Mouse (Mus musculus) adrenal gland, adult 2 months (tissue): ENCODE measurements around the gene Sacs. TPM values are rescaled to one million over a fixed set of nuclear protein-coding genes. Genes with fewer than 3 reads are reported as not detected.
A peak's percentile ranks its signal among the peaks of the same experiment; 100 is the strongest.
"Not testable (repeated sequence)": the region's sequence is repeated elsewhere in the genome, so short reads cannot be mapped to it uniquely, and the experiment has no call there.

Source experiments
- DNase-seq: peaks from one replicate; pipeline ENCODE4 v3.0.0; 2021
- long read RNA-seq: library from polyadenylated mRNA; stranded (forward); transcript quantifications from one replicate; pipeline ENCODE4 v2.0.0, GENCODE M21; 2021
- polyA plus RNA-seq: library from polyadenylated mRNA; depleted of rRNA; stranded (reverse); fragments of >200 nt; gene quantifications from 2 replicates; pipeline ENCODE4 v1.2.3, GENCODE M21; 2012; rRNA removed
- total RNA-seq, 2 experiments: library from RNA; stranded (reverse); gene quantifications; 2 replicates each; pipeline ENCODE4 v1.2.3; 2021

Gene Sacs
- 1 to 10 TPM; 6.0 to 6.4 TPM for total RNA-seq
- polyA plus RNA-seq, result 0.55 and 0.61 TPM in 2 replicates
- long read RNA-seq, partial matches to known transcripts, result 0 of 1 reads
- long read RNA-seq, other reads (novel, unspliced or antisense), result 1 of 1 reads

DNA sequence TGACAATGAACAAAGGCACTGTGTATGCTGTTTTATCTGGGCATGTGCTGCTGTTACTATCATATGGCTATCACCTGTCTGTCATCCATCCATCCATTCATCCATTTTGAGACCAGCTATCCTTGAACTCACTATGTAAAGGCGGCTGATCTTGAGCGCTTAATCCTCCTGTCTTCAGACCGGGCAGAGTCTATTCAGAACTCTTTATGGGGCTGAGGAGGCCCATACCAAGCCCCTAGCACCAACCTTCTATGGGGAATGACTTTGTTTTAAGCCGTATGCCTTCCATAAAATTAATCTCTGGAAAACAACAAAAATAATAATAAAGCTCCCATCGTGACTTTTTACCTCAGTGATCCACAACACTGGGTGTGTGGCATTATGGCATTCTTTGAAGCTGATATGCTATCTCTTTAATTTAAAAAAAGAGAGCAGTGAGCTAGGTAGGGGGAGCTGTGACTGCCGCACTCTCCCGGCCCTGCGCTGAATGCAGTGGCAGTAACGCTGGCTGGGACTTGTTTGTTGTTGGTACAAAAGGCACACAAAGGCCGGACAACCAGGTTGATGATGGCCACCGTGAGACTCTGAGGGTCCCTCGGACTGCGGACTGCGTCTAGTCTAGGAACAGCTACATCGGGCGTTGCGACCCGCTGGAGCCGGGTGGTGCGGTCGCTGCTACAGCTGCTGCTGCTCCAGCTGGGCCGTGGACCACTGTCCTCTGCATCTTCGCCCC is at the start of gene Sacs:
TSS of gene Sacs (plus strand) at position 464 of the 733 bp plus-strand sequence.
- DNase-seq, result peak; percentile 27

DNA sequence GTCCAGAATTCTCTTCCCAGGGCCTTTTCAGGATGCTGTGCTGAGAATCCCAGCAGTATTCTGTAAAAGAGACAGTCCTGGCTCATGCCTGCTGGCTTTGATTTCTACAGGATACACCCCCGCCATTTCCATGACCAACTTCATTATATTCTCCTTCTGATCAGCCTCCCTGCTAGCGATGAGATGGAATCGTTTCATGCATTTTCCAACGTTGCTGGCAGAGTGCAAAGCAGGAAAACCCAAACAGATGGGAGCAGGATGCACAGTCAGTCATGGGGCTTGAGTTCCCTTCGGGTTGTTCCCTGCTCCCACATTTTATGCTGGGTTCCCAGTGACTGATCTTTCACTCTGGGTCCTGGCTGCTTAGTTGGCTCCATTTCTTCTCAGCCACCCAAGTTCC is 47.3 kb upstream of the Sacs start:
- no peak for DNase-seq

DNA sequence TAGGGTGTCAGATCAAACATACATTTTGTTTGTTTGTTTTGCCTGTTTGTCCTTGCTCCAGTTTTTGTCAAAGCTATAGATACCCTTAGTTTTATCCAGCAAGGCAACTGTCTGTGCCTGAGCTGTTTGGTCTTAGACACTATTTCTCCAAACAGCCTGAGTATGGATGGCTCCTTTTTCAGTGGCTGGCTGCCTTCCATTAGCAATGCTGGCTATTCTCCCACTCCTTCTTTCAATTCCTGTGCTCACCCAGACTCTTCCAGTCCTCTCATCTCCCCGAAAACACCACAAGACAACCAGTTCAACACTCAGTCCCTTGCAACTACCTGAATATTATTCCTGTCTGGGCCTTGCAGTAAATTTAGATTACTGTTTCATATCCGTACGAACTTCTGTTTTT is 46.2 kb upstream of the Sacs start:
- no peak for DNase-seq

DNA sequence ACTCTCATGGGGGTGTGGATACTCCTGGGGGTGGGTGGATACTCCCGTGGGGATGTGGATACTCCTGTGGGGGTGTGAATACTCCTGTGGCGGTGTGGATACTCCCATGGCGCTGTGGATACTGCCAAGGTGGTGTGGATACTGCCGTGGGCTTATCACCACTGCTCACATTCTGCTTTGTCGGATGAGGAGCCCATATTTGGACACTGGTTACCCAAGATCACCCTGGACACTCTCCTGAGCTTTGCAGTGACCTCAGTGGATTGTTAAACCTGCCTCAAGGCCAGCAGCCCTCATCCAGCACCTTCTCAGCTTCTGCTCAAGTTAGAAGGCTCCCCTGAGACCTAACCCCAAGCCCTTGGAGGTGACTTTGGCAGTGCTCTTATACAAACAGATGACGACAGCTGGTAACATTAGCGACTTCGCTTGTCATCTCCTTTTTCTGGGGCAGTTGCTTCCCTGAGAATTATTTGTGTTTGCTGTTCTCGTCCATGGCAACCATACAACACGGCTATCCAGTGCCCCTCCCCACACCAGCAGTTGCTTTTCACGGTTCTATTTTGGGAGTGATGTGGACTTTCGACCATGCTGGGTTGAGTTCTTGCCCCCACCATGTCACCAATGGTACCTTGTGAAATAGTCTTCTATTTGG is 40.2 kb upstream of the Sacs start:
- no peak for DNase-seq

DNA sequence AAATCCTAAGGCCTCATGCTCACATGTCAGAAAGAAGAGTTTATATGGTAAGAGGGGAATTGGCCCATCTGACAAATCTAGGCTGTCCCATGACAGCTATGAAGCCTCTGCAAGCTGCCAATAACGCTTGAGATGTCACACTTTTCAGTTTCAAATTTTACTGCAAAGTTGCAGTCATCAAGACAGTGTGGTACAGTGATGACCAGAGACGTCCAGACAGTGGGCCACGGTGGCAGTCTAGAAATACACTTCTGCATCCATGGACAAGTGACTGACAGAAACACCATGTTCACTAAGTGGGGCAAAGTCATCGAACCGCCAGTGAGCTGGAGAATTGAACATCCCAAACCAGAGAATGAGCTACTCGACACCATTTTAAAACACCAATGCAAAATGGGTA is 37.5 kb upstream of the Sacs start:
- DNase-seq, result no peak

DNA sequence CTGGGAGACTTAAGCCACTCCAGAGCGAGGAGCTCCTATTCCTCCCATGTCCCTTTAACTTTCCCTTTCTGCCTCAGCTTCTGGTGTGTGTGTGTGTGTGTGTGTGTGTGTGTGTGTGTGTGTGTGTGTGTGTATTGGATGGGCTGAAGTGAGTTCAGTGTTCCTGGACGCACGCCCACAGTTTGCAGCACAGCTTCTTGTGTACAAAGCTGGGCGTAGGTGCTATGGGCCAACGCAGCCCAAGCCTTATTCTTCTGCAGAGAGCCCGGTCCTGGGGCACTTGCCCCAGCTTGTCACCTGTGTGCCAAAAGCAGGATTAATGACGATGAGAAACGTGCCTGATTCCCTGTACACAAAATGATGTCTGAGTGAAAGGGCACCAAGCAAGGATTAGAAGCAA is 31.9 kb upstream of the Sacs start:
- no peak for DNase-seq

DNA sequence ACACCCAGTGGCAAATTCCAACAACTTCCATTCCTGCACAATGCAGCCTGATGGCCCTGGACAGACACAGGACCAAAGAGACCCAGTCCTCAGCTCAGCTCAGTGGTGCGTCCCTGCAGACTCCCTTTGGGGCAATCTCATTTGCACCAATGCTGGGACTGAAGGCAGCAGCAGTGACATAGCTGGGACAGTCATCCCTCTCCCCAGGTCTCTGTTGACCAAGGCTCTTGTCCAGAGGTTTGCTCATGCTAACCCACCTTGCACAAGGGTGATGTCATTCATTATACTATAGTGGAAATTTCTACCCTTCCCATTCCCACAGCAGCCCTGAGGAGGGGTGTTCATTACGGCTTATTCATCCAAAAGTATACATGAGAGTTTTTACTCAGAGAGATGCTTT is 29.6 kb upstream of the Sacs start:
- no peak for DNase-seq

DNA sequence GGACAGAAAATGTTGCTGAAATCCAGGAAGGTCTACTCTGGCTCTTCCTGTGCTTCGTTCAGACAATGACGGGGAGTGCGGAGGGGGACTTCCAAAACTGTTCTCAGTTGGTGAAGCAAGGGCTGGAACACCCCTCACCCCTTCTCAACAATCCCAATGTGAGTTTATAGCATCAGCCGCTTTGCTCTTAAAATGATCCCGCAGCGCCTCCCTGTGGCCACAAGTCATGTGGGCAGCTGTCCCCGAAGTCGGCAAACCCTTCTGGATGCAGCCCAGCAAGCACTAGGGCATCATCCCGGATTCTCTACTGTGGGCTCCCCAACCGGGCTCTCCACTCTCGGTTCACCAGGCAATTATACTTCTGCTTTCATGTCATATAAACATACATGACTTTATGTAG is 25.9 kb upstream of the Sacs start:
- DNase-seq, result peak; percentile 76

DNA sequence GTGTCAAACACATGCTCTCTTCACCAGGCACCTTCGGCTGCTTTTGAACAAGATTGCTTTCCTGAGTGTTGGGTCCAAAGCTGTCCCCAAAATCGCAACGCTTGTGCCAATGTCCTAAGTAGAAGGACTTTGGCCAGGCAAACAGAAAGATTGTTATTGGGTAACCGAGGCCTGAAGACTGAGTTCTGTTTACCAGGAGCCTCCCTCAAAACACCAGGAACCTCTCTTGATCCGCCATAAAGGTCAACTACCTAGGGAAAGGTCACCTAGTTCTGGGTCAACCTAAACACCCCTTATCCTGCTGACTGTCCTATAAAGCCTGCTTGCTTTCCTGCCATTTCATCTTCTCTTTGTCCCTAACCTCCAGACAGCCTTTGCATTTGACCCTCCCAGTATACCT is 13.5 kb upstream of the Sacs start:
- no peak for DNase-seq

DNA sequence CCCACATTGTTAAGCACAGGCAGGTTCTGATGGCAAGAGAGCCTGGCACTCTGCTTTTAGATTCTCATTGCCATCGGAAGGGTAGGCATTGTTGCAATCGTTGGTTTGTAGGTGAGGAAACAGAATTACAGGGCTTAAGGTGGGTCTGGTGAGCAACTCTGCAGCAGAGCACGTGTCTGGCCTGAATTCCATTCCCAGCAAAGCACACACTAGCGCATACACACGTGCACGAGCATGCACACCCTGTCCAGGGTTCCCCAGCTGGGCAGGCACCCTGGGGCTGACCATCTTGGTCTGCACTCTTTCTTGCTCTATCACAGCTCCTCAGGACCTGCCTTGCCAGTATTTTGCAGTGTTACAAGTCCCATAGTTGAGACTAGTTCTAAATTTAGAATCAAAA is 13.1 kb upstream of the Sacs start:
- DNase-seq, result no peak

DNA sequence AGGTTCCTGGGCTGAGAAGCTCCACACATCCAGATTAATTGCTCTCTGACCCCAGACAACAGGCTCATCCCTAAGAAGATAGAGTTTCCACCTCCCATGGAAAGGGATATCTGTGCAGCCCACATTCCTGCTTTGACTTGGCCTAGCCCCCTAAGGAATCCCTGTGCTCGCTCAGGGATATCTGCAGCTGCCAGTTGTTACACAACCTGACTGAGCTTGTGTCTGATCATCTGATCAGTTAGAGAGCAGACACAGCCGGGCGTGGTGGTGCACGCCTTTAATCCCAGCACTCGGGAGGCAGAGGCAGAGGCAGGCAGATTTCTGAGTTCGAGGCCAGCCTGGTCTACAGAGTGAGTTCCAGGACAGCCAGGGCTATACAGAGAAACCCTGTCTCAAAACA is 10.9 kb upstream of the Sacs start:
- not testable (repeated sequence) for DNase-seq

DNA sequence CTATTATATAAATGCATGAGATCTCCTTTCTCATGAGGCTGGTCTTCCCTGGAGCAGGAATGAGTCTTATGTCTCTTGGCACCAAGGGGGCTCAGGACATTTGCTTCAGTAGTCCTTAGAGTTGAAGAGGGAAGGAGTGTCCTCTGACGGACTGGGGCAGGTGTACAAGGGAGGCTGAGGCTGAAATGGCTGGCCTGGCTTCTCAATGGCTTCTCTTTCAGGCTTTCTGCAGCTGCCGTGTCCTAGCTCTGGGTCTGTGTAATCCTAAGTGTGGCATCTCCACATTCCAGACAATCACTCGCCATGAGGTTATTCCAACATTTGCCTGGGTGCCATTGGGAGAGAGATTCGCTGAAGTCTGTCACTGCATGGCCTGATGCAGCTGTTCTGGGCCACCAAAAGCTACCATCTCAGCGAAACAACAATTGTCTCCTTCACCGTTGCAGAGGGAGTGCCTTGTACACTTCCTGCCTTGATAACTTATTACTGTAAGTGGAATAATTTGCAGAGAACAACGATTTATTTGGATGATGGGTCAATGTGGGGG is 9.2 kb upstream of the Sacs start:
- no peak for DNase-seq

DNA sequence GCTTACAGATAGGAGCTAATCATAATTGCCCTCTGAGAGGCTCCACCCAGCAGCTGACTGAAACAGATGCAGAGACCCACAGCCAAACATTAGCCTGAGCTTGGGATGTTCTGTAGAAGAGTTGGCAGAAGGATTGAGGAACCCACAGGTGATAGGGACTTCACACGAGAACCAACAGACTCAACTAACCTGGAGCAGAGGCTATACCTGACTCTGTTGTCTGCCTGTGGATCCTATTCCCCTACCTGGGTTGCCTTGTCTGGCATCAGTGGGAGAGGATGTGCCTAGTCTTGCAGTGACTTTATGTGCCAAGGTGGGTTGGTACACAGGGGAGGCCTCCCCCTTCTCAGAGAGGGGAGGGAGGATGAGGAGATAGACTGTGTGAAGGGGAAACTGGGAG is 5.7 kb upstream of the Sacs start:
- DNase-seq, result no peak

DNA sequence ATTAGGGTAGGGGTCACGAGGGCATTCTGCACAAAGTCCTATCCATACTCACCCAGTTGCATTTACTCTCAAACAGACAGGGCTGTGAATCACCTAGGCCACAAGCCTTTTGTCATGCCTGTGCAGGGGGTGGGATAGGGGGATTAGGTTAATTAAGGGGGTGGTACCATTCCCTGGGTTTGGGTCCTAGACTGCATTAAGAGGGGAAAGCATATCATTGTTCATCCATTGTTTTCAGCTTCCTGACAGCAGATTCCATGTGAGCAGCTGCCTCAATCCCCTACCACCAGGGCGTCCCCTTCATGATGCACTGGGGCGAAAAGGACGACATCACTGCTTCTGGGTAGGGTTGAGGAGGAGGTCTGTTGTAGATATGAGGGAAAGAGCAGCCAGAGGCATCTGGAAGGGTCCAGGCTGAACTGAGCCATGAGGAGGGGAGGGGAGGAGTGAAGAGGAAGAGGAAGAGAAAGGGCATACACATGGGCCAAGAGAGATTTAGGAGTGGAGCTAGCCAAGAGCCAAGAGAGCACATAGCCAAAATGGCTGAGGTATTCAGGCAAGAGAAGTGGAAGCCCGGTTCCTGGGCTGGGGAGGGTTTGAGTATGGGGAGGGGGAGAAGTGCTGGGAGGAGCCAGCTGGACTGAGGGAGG is 3.8 kb upstream of the Sacs start:
- no peak for DNase-seq

DNA sequence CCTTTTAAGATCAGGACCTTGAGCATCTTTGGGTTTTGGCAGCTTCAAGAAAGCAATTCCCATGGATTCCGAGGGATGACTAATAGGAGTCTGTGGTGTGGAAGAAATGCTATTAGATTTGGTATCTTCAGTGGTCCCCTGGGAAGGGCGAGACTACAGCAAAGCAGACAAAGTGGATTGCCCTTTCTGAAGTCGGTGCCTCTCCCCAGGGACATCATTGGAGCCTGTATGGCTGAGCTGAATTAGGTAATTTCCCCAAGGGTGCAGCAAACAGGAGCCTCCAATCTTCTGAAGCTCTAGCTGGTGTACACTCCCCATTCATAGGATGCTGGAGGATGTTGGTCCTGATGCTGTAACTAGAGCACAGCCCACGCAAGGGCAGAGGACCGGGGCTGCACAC is 847 bp upstream of the Sacs start:
- DNase-seq, result no peak

DNA sequence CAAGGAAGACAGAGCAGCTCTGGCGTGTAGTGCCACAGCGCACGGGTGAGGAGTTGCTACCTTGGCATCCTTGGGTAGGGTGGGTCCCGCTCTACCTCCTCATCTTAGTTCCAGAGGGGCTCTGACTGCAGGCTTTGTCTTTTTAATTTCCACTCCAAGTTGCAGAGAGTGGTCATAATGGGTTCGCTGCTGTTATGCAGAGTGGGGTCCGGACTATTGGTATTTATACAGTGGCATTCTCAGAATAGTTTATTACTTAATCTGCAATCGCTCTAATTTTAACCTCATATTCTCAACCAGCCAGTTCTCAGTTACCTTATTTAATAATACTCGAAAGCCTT is 440 bp downstream of the Sacs start:
- DNase-seq, result no peak

DNA sequence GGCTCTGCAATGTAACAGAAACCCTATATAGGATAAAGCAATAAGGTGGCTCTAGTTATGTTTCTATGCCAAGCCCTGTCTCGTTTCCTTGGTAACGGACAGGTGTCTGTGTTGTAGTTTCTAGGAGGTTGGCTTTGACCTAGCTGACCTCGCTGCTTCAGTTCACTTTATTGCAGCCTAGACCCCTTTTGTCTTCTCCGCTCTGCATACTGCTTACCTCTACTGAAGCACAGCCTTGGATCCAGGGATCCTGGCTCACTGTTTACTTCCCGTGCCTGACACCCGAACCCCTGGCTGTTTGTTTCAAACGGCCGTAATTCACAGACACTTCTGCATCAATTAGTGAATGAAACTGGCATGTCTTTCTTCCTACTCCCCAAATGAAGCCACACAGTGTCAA is 5.1 kb downstream of the Sacs start:
- DNase-seq, result no peak

DNA sequence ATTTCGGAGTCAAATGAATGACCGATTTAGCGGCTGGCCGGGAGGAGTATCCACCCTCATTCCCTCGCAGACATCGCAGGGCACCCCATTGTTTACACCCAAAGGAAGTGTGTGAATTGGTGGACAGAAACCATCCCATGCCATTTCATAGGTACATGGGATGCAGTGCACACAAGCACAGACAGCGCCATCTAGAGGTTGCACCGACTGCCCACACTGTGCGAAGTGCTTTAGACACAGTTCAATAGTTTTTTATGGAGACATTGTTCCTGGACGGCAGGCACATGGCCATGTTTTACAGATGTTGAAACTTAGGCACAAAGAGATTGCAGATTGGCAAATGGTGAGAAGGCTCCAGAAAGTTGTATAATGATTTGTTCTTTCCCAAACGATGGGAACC is 5.6 kb downstream of the Sacs start:
- DNase-seq, result peak; percentile 13

DNA sequence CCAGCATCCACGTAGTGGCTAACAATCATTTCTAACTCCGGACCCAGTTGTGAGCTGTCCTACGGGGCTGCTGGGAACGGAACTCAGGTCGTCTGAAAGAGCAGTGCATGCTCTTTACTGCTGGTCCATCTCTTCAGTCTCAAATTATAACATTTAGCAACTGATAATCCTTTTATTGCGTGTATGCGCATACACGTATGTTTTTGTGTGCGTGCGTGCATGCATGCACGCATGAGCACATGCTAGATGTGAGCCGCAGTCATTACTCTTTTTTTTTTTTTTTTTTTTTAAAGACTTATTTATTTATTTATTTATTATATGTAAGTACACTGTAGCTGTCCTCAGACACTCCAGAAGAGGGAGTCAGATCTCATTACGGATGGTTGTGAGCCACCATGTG is 12.2 kb downstream of the Sacs start:
- not testable (repeated sequence) for DNase-seq

DNA sequence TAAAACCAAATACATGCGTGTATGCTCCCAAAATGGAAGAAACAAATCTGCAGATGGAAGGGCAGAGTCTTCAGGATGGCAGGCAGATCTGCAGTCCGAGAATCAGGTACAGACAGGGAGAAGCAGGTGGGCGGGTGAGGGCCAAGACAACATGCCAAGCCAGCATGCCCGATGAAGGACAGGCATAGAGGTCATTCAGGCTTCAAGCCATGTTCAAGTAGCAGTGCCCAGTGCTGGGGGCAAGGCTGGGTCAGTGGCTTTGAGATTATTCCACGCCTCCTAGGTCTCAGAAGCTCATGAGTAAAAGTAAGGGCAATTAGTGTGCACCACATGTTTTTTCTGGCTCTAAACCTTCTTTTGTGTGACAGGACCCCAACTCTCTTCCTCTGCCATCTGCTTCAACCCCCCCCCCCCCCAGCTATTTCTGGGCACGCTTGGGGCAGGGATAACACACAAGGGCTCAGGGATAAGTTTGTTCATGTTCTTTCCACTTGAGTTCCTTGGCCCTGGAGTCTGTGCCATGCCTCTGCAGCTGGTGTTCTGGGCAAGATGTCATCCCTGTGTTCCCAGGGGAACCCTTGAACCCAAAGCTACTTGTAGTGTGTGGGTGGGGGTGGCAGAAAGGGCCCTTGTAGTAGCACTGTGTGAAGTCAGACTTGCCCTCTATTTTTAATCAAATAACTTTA is 16.8 kb downstream of the Sacs start:
- DNase-seq, result no peak

DNA sequence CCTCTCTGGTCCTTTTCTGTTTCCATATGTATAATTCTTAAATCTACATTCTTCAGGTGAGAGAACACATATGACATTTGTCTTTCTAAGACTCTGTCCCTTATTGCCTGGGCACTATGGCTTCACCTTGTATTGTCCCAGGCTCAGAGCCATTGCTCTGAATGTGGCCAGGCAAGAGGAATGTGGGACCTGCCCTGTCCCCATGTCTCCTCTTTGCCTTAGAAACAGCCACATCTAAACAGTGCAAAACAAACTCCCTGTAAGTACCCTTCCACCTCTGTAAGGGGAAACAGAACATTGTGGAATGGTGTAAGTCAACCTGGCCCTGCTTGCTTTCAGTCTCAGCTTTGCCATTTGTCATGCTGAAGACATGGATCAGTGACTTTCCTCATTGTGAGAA is 17.4 kb downstream of the Sacs start:
- DNase-seq, result no peak

DNA sequence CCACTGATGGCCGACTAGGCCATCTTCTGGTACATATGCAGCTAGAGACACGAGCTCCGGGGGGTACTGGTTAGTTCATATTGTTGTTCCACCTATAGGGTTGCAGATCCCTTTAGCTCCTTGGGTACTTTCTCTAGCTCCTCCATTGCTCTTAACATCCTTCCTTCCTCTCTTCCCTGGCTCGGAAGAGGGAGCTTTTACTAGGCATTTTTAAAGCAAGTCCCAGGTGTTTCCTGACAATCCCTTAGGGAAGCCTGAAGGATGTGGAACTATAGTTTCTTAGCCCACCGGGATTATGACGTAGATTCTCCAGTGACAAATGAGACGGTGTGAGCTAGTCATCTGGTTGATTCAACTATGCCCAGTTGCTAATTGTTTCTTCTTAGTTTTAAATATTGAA is 19.2 kb downstream of the Sacs start:
- not testable (repeated sequence) for DNase-seq

DNA sequence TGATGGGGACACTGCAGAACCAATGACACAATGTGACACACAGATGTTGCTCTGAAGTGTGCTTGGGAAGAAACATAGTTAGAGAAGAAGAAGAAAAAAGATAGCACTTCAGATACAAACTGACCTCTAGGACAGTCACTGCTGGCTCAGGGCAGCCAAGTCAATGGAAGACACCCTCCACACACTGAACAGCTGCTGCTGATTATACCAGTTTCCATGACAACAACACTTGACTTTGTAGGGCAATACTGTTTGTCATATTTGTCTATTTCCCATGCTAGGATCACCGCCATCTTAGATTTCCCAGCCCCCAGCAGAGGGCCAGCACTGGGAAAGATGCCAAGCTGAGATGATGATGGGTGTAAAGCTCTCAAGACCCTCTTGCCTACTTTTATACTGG is 22.7 kb downstream of the Sacs start:
- DNase-seq, result no peak
